Mouse (Mus musculus) forebrain, postnatal 0 days (tissue): ENCODE measurements around the gene Mlf2. TPM values are rescaled to one million over a fixed set of nuclear protein-coding genes. Genes with fewer than 3 reads are reported as not detected.

Experiments
- ATAC-seq: fragments of 200-750 bp; cut with Nextera tagmentation; 2 replicates; pipeline ENCODE4 v1.8.0; 2017; ENCODE audit warnings: mild to moderate bottlenecking, moderate library complexity
- DNase-seq: peaks from one replicate; pipeline ENCODE4 v3.0.0-alpha.2; 2015
- H3K27ac ChIP-seq: fragments of 300-500 bp; sonication (generic); 2 replicates; pipeline ENCODE4 v1.5.1; 2014; ENCODE audit warnings: low read depth, mild to moderate bottlenecking, antibody characterized with exemption, low read length, moderate library complexity, mixed read lengths
- H3K27me3 ChIP-seq: fragments of 300-500 bp; sonication (generic); 2 replicates; pipeline ENCODE4 v1.6.1; 2014; ENCODE audit warnings: mild to moderate bottlenecking, low read length, mixed read lengths; ENCODE audit not compliant: insufficient read depth
- H3K36me3 ChIP-seq: fragments of 300-500 bp; sonication (generic); 2 replicates; pipeline ENCODE4 v1.6.1; 2014; ENCODE audit warnings: mild to moderate bottlenecking, moderate library complexity; ENCODE audit not compliant: insufficient read depth
- H3K4me1 ChIP-seq: fragments of 300-500 bp; sonication (generic); 2 replicates; pipeline ENCODE4 v1.6.1; 2014; ENCODE audit warnings: antibody characterized with exemption; ENCODE audit not compliant: insufficient read depth
- H3K4me2 ChIP-seq: fragments of 300-500 bp; sonication (generic); 2 replicates; pipeline ENCODE4 v1.6.1; 2014; ENCODE audit warnings: low read depth, mild to moderate bottlenecking, moderate library complexity
- H3K4me3 ChIP-seq: fragments of 300-500 bp; sonication (generic); 2 replicates; pipeline ENCODE4 v1.5.1; 2014; ENCODE audit warnings: low read depth, low read length, mixed read lengths
- H3K9ac ChIP-seq: fragments of 300-500 bp; sonication (generic); 2 replicates; pipeline ENCODE4 v1.6.1; 2014; ENCODE audit warnings: mild to moderate bottlenecking
- H3K9me3 ChIP-seq: fragments of 300-500 bp; sonication (generic); 2 replicates; pipeline ENCODE4 v1.6.1; 2016; ENCODE audit warnings: low read length
- CTCF ChIP-seq: sonication (generic); IDR thresholded peaks from 2 replicates; pipeline ENCODE4 v1.5.1; 2016; ENCODE audit warnings: antibody characterized with exemption, control low read depth, low read depth
- WGBS: fragments of 180-500 bp; shearing (Covaris S2); extraction: QIAGEN DNeasy Blood & Tissue Kit; methylation state at CpG from one replicate; pipeline ENCODE4 v1.1.7; 2014; 5-methylcytosine and 5-hydroxymethylcytosine counted together
- polyA plus RNA-seq: library from polyadenylated mRNA; unstranded; fragments of >200 nt; fragmentation: Nextera tagmentation; extraction: Ambion mirVana; gene quantifications from 2 replicates; pipeline ENCODE4 v1.2.1, GENCODE M21; 2015
- total RNA-seq: library from RNA; depleted of rRNA; stranded (reverse); fragments of >200 nt; gene quantifications from 2 replicates; pipeline ENCODE4 v1.2.3, GENCODE M21; 2014

Gene Mlf2
- total and polyA plus RNA-seq, 2 experiments from 2014 or later: 432 to 665 TPM

GRCm38 (mm10) chr6:124913214-124913613 is 18.0 kb upstream of the Mlf2 start:
- 58% methylated on average over 6 of the region's 6 CpGs for WGBS
- H3K4me3 ChIP-seq: no peak overlapping the region
- DNase-seq (no peak), ATAC-seq (no peak)
- H3K9ac ChIP-seq: no peak overlapping the region
- H3K9me3 ChIP-seq: no peaks in the 10 kb centered on the region
- no peak overlapping the region for H3K4me2 ChIP-seq
- no peak overlapping the region for H3K27ac ChIP-seq
- TF ChIP-seq CTCF: no peak
- H3K36me3 ChIP-seq: peaks cover 23% of the 10 kb centered on the region
- H3K4me1 ChIP-seq: no peaks in the 10 kb centered on the region
- no peaks in the 10 kb centered on the region for H3K27me3 ChIP-seq

- no peaks in the 10 kb centered on the region for H3K4me1 ChIP-seq
- ATAC-seq (no peak), DNase-seq (no peak)
- no peaks in the 10 kb centered on the region for H3K27me3 ChIP-seq
- peaks cover 23% of the 10 kb centered on the region for H3K36me3 ChIP-seq
- no peak for TF ChIP-seq CTCF
- H3K4me3 ChIP-seq: no peak overlapping the region
- no peak overlapping the region for H3K27ac ChIP-seq
- no peak overlapping the region; the same call in 1 of the 2 replicates for H3K4me2 ChIP-seq
- no peak overlapping the region for H3K9ac ChIP-seq
- 73% methylated on average over 14 of the region's 14 CpGs for WGBS
- no peaks in the 10 kb centered on the region for H3K9me3 ChIP-seq
These were observed 17.4 kb upstream of the Mlf2 start for GRCm38 (mm10) chr6:124913721-124914285.

GRCm38 (mm10) chr6:124914511-124914910 is 16.7 kb upstream of the Mlf2 start:
- ATAC-seq: no peak
- no peaks in the 10 kb centered on the region for H3K4me1 ChIP-seq
- 0 out of 2 replicates have a peak overlapping the region, but pooled peaks have one; percentile 2 for H3K27ac ChIP-seq

GRCm38 (mm10) chr6:124915160-124915941 is 15.8 kb upstream of the Mlf2 start:
- H3K9me3 ChIP-seq: no peaks in the 10 kb centered on the region
- no peaks in the 10 kb centered on the region for H3K27me3 ChIP-seq
- peaks cover 23% of the 10 kb centered on the region for H3K36me3 ChIP-seq
- no peak for TF ChIP-seq CTCF
- 3% methylated on average over 22 of the region's 22 CpGs for WGBS
- ATAC-seq (no peak), DNase-seq (no peak)
- H3K4me2 ChIP-seq: peak overlapping the region; percentile 96
- peak overlapping the region; percentile 100 for H3K9ac ChIP-seq
- peak overlapping the region; percentile 100 for H3K27ac ChIP-seq
- peak overlapping the region; percentile 100 for H3K4me3 ChIP-seq
- H3K4me1 ChIP-seq: peaks cover 6% of the 10 kb centered on the region; the same call in 1 of the 2 replicates

More at GRCm38 (mm10) chr6:124914511-124914910, 16.7 kb upstream of the Mlf2 start:
- peak overlapping the region; percentile 96 for H3K4me2 ChIP-seq
- H3K36me3 ChIP-seq: peaks cover 23% of the 10 kb centered on the region
- no peak for TF ChIP-seq CTCF
- H3K9me3 ChIP-seq: no peaks in the 10 kb centered on the region
- no peaks in the 10 kb centered on the region for H3K27me3 ChIP-seq
- no peak for DNase-seq
- WGBS: 73% methylated on average over 7 of the region's 7 CpGs
- peak overlapping the region; percentile 100; the same call in 1 of the 2 replicates for H3K9ac ChIP-seq
- H3K4me3 ChIP-seq: peak overlapping the region; percentile 100

GRCm38 (mm10) chr6:124915942-124916694 is 15.1 kb upstream of the Mlf2 start:
- Histone ChIP-seq H3K9me3 (no peaks in the 10 kb centered on the region), H3K9ac (peak overlapping the region; percentile 100), H3K4me1 (peaks cover 14% of the 10 kb centered on the region; the same call in 1 of the 2 replicates), H3K27ac (peak overlapping the region; percentile 100), H3K27me3 (no peaks in the 10 kb centered on the region), H3K4me3 (peak overlapping the region; percentile 100), H3K4me2 (peak overlapping the region; percentile 96), H3K36me3 (peaks cover 23% of the 10 kb centered on the region)
- DNase-seq (peak; percentile 67), ATAC-seq (no peak)
- whole genome bisulfite sequencing: under 1% methylated on average over 12 of the region's 12 CpGs
- peak; percentile 0; the same call in 1 of the 2 replicates for TF ChIP-seq CTCF

GRCm38 (mm10) chr6:124916695-124917517 is 14.3 kb upstream of the Mlf2 start:
- peaks cover 23% of the 10 kb centered on the region for H3K36me3 ChIP-seq
- peak overlapping the region; percentile 100 for H3K4me3 ChIP-seq
- peaks cover 15% of the 10 kb centered on the region; the same call in 1 of the 2 replicates for H3K4me1 ChIP-seq
- no peaks in the 10 kb centered on the region for H3K9me3 ChIP-seq
- WGBS: 1% methylated on average over 47 of the region's 67 CpGs
- ATAC-seq (peak; percentile 65), DNase-seq (peak; percentile 91)
- H3K27me3 ChIP-seq: no peaks in the 10 kb centered on the region
- H3K4me2 ChIP-seq: peak overlapping the region; percentile 96
- TF ChIP-seq CTCF: peak; percentile 69
- H3K27ac ChIP-seq: peak overlapping the region; percentile 100
- peak overlapping the region; percentile 100 for H3K9ac ChIP-seq
